Mouse (Mus musculus): ENCODE measurements at regions not wholly inside any gene's neighbourhood (a gene's known extent, or its start where the extent isn't known, plus 50 kb on each side); places are given as distances from the start of the nearest gene placed in this dataset.

GRCm38 (mm10) chr1:146955688-146956214 is 461.2 kb downstream of the Brinp3 start:
- Histone ChIP-seq H3K27ac (no peak overlapping the region), H3K9me3 (replicated peaks) (no peaks in the 10 kb centered on the region), H3K4me2 (replicated peaks) (no peak overlapping the region), H3K4me3 (no peak overlapping the region), H3K36me3 (no peaks in the 10 kb centered on the region), H3K4me1 (no peaks in the 10 kb centered on the region), H3K9ac (no peak overlapping the region), H3K27me3 (no peaks in the 10 kb centered on the region)
- no peak for ATAC-seq (ENCODE audit: low FRiP score)
- WGBS: 76% methylated on average over 5 of the region's 5 CpGs

GRCm38 (mm10) chr1:146956347-146956746 is 461.8 kb downstream of the Brinp3 start:
- no peak overlapping the region for H3K27ac ChIP-seq

GRCm38 (mm10) chr1:146960448-146960847 is 465.9 kb downstream of the Brinp3 start:
- Histone ChIP-seq H3K36me3 (no peaks in the 10 kb centered on the region), H3K27ac (no peak overlapping the region), H3K9me3 (replicated peaks) (no peaks in the 10 kb centered on the region), H3K4me2 (replicated peaks) (no peak overlapping the region), H3K27me3 (no peaks in the 10 kb centered on the region), H3K9ac (no peak overlapping the region), H3K4me3 (no peak overlapping the region), H3K4me1 (no peaks in the 10 kb centered on the region)
- WGBS: 84% methylated on average over 3 of the region's 3 CpGs
- ATAC-seq (ENCODE audit: low FRiP score): no peak

More at GRCm38 (mm10) chr1:146956347-146956746, 461.8 kb downstream of the Brinp3 start:
- Histone ChIP-seq H3K4me2 (replicated peaks) (no peak overlapping the region), H3K4me1 (no peaks in the 10 kb centered on the region), H3K4me3 (no peak overlapping the region), H3K9me3 (replicated peaks) (no peaks in the 10 kb centered on the region), H3K9ac (no peak overlapping the region), H3K27me3 (no peaks in the 10 kb centered on the region), H3K36me3 (no peaks in the 10 kb centered on the region)
- no peak for ATAC-seq (ENCODE audit: low FRiP score)

GRCm38 (mm10) chr1:146967534-146967933 is 473.0 kb downstream of the Brinp3 start:
- Histone ChIP-seq H3K36me3 (no peaks in the 10 kb centered on the region), H3K4me1 (no peaks in the 10 kb centered on the region), H3K27me3 (no peaks in the 10 kb centered on the region), H3K9me3 (replicated peaks) (no peaks in the 10 kb centered on the region), H3K4me3 (no peak overlapping the region), H3K9ac (no peak overlapping the region), H3K27ac (no peak overlapping the region), H3K4me2 (replicated peaks) (no peak overlapping the region)
- no peak for ATAC-seq (ENCODE audit: low FRiP score)

- H3K9me3 ChIP-seq (replicated peaks): no peaks in the 10 kb centered on the region
- no peak overlapping the region for H3K9ac ChIP-seq
- no peak overlapping the region for H3K27ac ChIP-seq
- H3K4me3 ChIP-seq: no peak overlapping the region
- H3K4me1 ChIP-seq: no peaks in the 10 kb centered on the region
- H3K4me2 ChIP-seq (replicated peaks): no peak overlapping the region
- ATAC-seq (ENCODE audit: low FRiP score): no peak
- 80% methylated on average over 2 of the region's 2 CpGs for WGBS
- H3K36me3 ChIP-seq: no peaks in the 10 kb centered on the region
- H3K27me3 ChIP-seq: no peaks in the 10 kb centered on the region
These were observed 473.4 kb downstream of the Brinp3 start for GRCm38 (mm10) chr1:146967993-146968392.

GRCm38 (mm10) chr1:146983433-146984186 is 489.1 kb downstream of the Brinp3 start:
- H3K4me3 ChIP-seq: no peak overlapping the region
- H3K9me3 ChIP-seq (replicated peaks): no peaks in the 10 kb centered on the region
- H3K4me1 ChIP-seq: no peaks in the 10 kb centered on the region
- no peaks in the 10 kb centered on the region for H3K36me3 ChIP-seq
- ATAC-seq (ENCODE audit: low FRiP score): no peak
- 68% methylated on average over 5 of the region's 5 CpGs for WGBS
- H3K27ac ChIP-seq: no peak overlapping the region
- no peak overlapping the region for H3K9ac ChIP-seq
- no peak overlapping the region for H3K4me2 ChIP-seq (replicated peaks)
- no peaks in the 10 kb centered on the region for H3K27me3 ChIP-seq

- H3K9me3 ChIP-seq (replicated peaks): no peaks in the 10 kb centered on the region
- no peak overlapping the region for H3K4me3 ChIP-seq
- no peak overlapping the region for H3K9ac ChIP-seq
- H3K27me3 ChIP-seq: no peaks in the 10 kb centered on the region
- no peak overlapping the region for H3K27ac ChIP-seq
- H3K36me3 ChIP-seq: no peaks in the 10 kb centered on the region
- ATAC-seq (ENCODE audit: low FRiP score): no peak
- H3K4me2 ChIP-seq (replicated peaks): no peak overlapping the region
- no peaks in the 10 kb centered on the region for H3K4me1 ChIP-seq
- 51% methylated on average over 2 of the region's 2 CpGs for WGBS
These were observed 505.5 kb downstream of the Brinp3 start for GRCm38 (mm10) chr1:147000018-147000417.

GRCm38 (mm10) chr1:147047714-147048113 is 553.2 kb downstream of the Brinp3 start:
- Histone ChIP-seq H3K9me3 (replicated peaks) (no peaks in the 10 kb centered on the region), H3K27ac (no peak overlapping the region), H3K27me3 (no peaks in the 10 kb centered on the region), H3K4me1 (no peaks in the 10 kb centered on the region), H3K9ac (no peak overlapping the region), H3K4me3 (no peak overlapping the region), H3K4me2 (replicated peaks) (no peak overlapping the region), H3K36me3 (no peaks in the 10 kb centered on the region)
- WGBS: 24% methylated on average over 2 of the region's 2 CpGs
- ATAC-seq (ENCODE audit: low FRiP score): 0 out of 2 replicates have a peak, but pooled peaks have one; percentile 46

- no peak overlapping the region for H3K4me3 ChIP-seq
- H3K27ac ChIP-seq: no peak overlapping the region
- H3K4me1 ChIP-seq: no peaks in the 10 kb centered on the region
- ATAC-seq (ENCODE audit: low FRiP score): no peak
- H3K9ac ChIP-seq: no peak overlapping the region
- WGBS: 74% methylated on average over 2 of the region's 2 CpGs
- no peaks in the 10 kb centered on the region for H3K27me3 ChIP-seq
- H3K36me3 ChIP-seq: no peaks in the 10 kb centered on the region
- no peak overlapping the region for H3K4me2 ChIP-seq (replicated peaks)
- no peaks in the 10 kb centered on the region for H3K9me3 ChIP-seq (replicated peaks)
These were observed 563.9 kb downstream of the Brinp3 start for GRCm38 (mm10) chr1:147058504-147058903.

GRCm38 (mm10) chr1:147074166-147074565 is 579.6 kb downstream of the Brinp3 start:
- 92% methylated on average over 11 of the region's 11 CpGs for WGBS
- H3K9ac ChIP-seq: no peak overlapping the region
- ATAC-seq (ENCODE audit: low FRiP score): no peak

GRCm38 (mm10) chr1:147084129-147084799 is 589.7 kb downstream of the Brinp3 start:
- no peak overlapping the region for H3K27ac ChIP-seq
- no peak overlapping the region for H3K9ac ChIP-seq
- no peaks in the 10 kb centered on the region for H3K4me1 ChIP-seq
- H3K36me3 ChIP-seq: no peaks in the 10 kb centered on the region
- 61% methylated on average over 5 of the region's 5 CpGs for WGBS
- no peak for ATAC-seq (ENCODE audit: low FRiP score)
- H3K9me3 ChIP-seq (replicated peaks): no peaks in the 10 kb centered on the region
- no peak overlapping the region for H3K4me3 ChIP-seq
- H3K27me3 ChIP-seq: no peaks in the 10 kb centered on the region
- no peak overlapping the region for H3K4me2 ChIP-seq (replicated peaks)

More at GRCm38 (mm10) chr1:147074166-147074565, 579.6 kb downstream of the Brinp3 start:
- H3K4me1 ChIP-seq: no peaks in the 10 kb centered on the region
- no peaks in the 10 kb centered on the region for H3K27me3 ChIP-seq
- H3K9me3 ChIP-seq (replicated peaks): no peaks in the 10 kb centered on the region
- no peak overlapping the region for H3K4me3 ChIP-seq
- H3K27ac ChIP-seq: no peak overlapping the region
- no peak overlapping the region for H3K4me2 ChIP-seq (replicated peaks)
- H3K36me3 ChIP-seq: no peaks in the 10 kb centered on the region

GRCm38 (mm10) chr1:147125541-147125940 is 631.0 kb downstream of the Brinp3 start:
- H3K4me3 ChIP-seq: no peak overlapping the region
- no peak overlapping the region for H3K4me2 ChIP-seq (replicated peaks)
- H3K27me3 ChIP-seq: no peaks in the 10 kb centered on the region
- H3K9ac ChIP-seq: no peak overlapping the region
- no peaks in the 10 kb centered on the region for H3K36me3 ChIP-seq
- H3K4me1 ChIP-seq: no peaks in the 10 kb centered on the region
- no peak for ATAC-seq (ENCODE audit: low FRiP score)
- no peak overlapping the region for H3K27ac ChIP-seq
- no peaks in the 10 kb centered on the region for H3K9me3 ChIP-seq (replicated peaks)

- H3K9ac ChIP-seq: no peak overlapping the region
- no peak overlapping the region for H3K27ac ChIP-seq
- H3K9me3 ChIP-seq (replicated peaks): no peaks in the 10 kb centered on the region
- no peak overlapping the region for H3K4me3 ChIP-seq
- peak; percentile 40; the same call in 1 of the 2 replicates for ATAC-seq (ENCODE audit: low FRiP score)
- H3K27me3 ChIP-seq: no peaks in the 10 kb centered on the region
- WGBS: 62% methylated on average over 2 of the region's 2 CpGs
- no peaks in the 10 kb centered on the region for H3K4me1 ChIP-seq
- no peaks in the 10 kb centered on the region for H3K36me3 ChIP-seq
- no peak overlapping the region for H3K4me2 ChIP-seq (replicated peaks)
These were observed 643.6 kb downstream of the Brinp3 start for GRCm38 (mm10) chr1:147138176-147138575.
